18 mouse cellular contexts compared by ENCODE assay signal in the genomic region with DNA sequence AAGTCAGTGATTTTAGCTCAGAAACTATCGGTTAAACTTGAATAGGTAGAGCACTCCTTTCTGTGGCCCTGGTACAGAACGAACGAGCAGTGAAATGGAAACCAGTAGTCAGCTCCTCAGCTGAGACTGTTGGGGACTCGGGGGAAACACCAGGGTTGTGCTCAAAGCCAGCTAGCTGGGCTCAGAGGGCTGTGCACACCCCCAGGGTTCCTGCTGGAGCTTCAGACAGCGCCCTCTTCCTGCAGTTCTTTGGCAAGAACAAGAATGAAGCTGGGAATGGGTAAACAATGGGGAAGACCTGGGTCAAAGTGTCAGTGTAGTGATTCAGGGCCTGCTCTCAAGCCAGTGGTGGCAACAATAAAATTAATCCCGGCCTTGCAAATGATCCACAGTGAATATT.
A peak's percentile ranks its signal among the peaks of the same experiment; 100 is the strongest.
DNase-seq lines count a peak whose midpoint lies in the region; ATAC-seq and TF ChIP-seq lines count a peak whose summit lies in the region.
"Had no signal": no experiment of that assay in that cellular context is flagged by ENCODE, and none has a peak within 500 bp of the region (broad histone marks: within the 10 kb centered on the region; RNA-seq: fewer than 3 reads in every experiment).

No protein-coding gene starts in this region.

- no peaks in the 10 kb centered on the region for H3K4me1 ChIP-seq in heart, postnatal 0 days (ENCODE audit: control insufficient read depth, insufficient read depth)
- H3K4me1 ChIP-seq in liver, adult 2 months (ENCODE audit: control insufficient read depth, insufficient read depth, low read length): no peaks in the 10 kb centered on the region
- no peaks in the 10 kb centered on the region for H3K4me1 ChIP-seq in liver, embryonic 12.5 days
- H3K4me1 ChIP-seq in E14TG2a.4 (replicated peaks; ENCODE audit: low read depth, low read length): peaks cover 35% of the 10 kb centered on the region

- H3K9me3 ChIP-seq in heart, postnatal 0 days (replicated peaks; ENCODE audit: control insufficient read depth, low read length): no peaks in the 10 kb centered on the region
- no peaks in the 10 kb centered on the region for H3K9me3 ChIP-seq in liver, embryonic 12.5 days (replicated peaks)
- H3K9me3 ChIP-seq in E14TG2a.4 (ENCODE audit: low read length): no peaks in the 10 kb centered on the region
- H3K9me3 ChIP-seq: embryonic facial prominence, embryonic 10.5 days; hindbrain, embryonic 15.5 days; kidney, embryonic 15.5 days had no signal

- no peak overlapping the region for H3K27ac ChIP-seq in heart, postnatal 0 days (ENCODE audit: low read depth)
- no peak overlapping the region for H3K27ac ChIP-seq in liver, adult 2 months (replicated peaks; ENCODE audit: insufficient read depth, low read depth, low read length)
- H3K27ac ChIP-seq in liver, embryonic 12.5 days: no peak overlapping the region
- H3K27ac ChIP-seq: embryonic facial prominence, embryonic 10.5 days; hindbrain, embryonic 15.5 days; kidney, embryonic 15.5 days had no signal

- H3K27me3 ChIP-seq in heart, postnatal 0 days (ENCODE audit: control insufficient read depth, insufficient read depth, low read length): no peaks in the 10 kb centered on the region
- no peaks in the 10 kb centered on the region for H3K27me3 ChIP-seq in liver, adult 2 months (ENCODE audit: control insufficient read depth, insufficient read depth, low read length)
- no peaks in the 10 kb centered on the region for H3K27me3 ChIP-seq in liver, embryonic 12.5 days (replicated peaks)
- no peaks in the 10 kb centered on the region for H3K27me3 ChIP-seq in E14TG2a.4 (ENCODE audit: insufficient read depth, low read length)
- H3K27me3 ChIP-seq: hindbrain, embryonic 15.5 days; kidney, embryonic 15.5 days had no signal

- H3K36me3 ChIP-seq in heart, postnatal 0 days (replicated peaks; ENCODE audit: control insufficient read depth, insufficient read depth, low read length): no peaks in the 10 kb centered on the region
- H3K36me3 ChIP-seq in liver, adult 2 months (ENCODE audit: control insufficient read depth, insufficient read depth, low read length): no peaks in the 10 kb centered on the region
- H3K36me3 ChIP-seq in liver, embryonic 12.5 days: no peaks in the 10 kb centered on the region
- no peaks in the 10 kb centered on the region for H3K36me3 ChIP-seq in E14TG2a.4 (ENCODE audit: insufficient read depth, low read length)
- H3K36me3 ChIP-seq: embryonic facial prominence, embryonic 10.5 days; hindbrain, embryonic 15.5 days; kidney, embryonic 15.5 days had no signal

- H3K4me2 ChIP-seq in heart, postnatal 0 days (ENCODE audit: low read depth, low read length): no peak overlapping the region
- no peak overlapping the region for H3K4me2 ChIP-seq in liver, embryonic 12.5 days
- H3K4me2 ChIP-seq: heart, embryonic 11.5 days; hindbrain, embryonic 15.5 days; kidney, embryonic 15.5 days had no signal

- ATAC-seq in heart, postnatal 0 days (ENCODE audit: insufficient read depth, low read depth): no peak
- no peak for ATAC-seq in liver, embryonic 12.5 days
- 0 out of 4 replicates have a peak, but pooled peaks have one; percentile 12 to 17 for ATAC-seq in hematopoietic stem cell, adult 5-6 weeks (replicated peaks in 1 of 2; ENCODE audit: insufficient read depth in 1 of 2, low FRiP score in 2 of 2, low TSS enrichment in 1 of 2, low read depth in 1 of 2, poor library complexity in 2 of 2, severe bottlenecking in 2 of 2)
- ATAC-seq: forebrain, postnatal 0 days had no signal

- no peak for TF ChIP-seq POLR2A in liver, adult 2 months (IDR thresholded peaks at IDR 0.05; ENCODE audit: extremely low read depth, insufficient read depth, low read length)

- WGBS in heart, postnatal 0 days: 70% methylated on average over 6 of the region's 6 CpGs
- WGBS in liver, adult 2 months: 60% methylated on average over 6 of the region's 6 CpGs
- 46% methylated on average over 6 of the region's 6 CpGs for WGBS in liver, embryonic 12.5 days (ENCODE audit: insufficient replicate concordance)

- no peak overlapping the region for H3K4me3 ChIP-seq in heart, postnatal 0 days (ENCODE audit: low read depth, low read length)
- no peak overlapping the region for H3K4me3 ChIP-seq in liver, adult 2 months (ENCODE audit: insufficient read depth, low read depth, low read length)
- no peak overlapping the region for H3K4me3 ChIP-seq in liver, embryonic 12.5 days
- H3K4me3 ChIP-seq in E14TG2a.4 (replicated peaks; ENCODE audit: low read length): no peak overlapping the region
- H3K4me3 ChIP-seq: embryonic facial prominence, embryonic 10.5 days; hindbrain, embryonic 15.5 days; kidney, embryonic 15.5 days had no signal

- H3K9ac ChIP-seq in heart, postnatal 0 days (replicated peaks; ENCODE audit: low read depth, low read length): no peak overlapping the region
- no peak overlapping the region for H3K9ac ChIP-seq in liver, adult 2 months (ENCODE audit: low read depth, low read length)
- H3K9ac ChIP-seq in liver, embryonic 12.5 days: no peak overlapping the region
- H3K9ac ChIP-seq: forebrain, postnatal 0 days; hindbrain, embryonic 15.5 days; kidney, embryonic 15.5 days had no signal

- TF ChIP-seq CTCF in heart, postnatal 0 days (IDR thresholded peaks at IDR 0.05; ENCODE audit: low read depth): 0 out of 2 replicates have a peak, but pooled peaks have one; percentile 24
- TF ChIP-seq CTCF in liver, adult 2 months (IDR thresholded peaks at IDR 0.05; ENCODE audit: low read depth, low read length): no peak
- peak; percentile 25; the same call in 1 of the 2 replicates for TF ChIP-seq CTCF in E14TG2a.4 (conservative IDR thresholded peaks at IDR 0.05; ENCODE audit: low read length)

- H3K79me2 ChIP-seq in liver, adult 2 months (ENCODE audit: control insufficient read depth, insufficient read depth, low read length): no peaks in the 10 kb centered on the region

- DNase-seq in heart, postnatal 0 days (ENCODE audit: low spot score): no peak
- no peak for DNase-seq in heart, adult 18-20 months
- peak; percentile 30 for DNase-seq in liver, adult 2 months (ENCODE audit: extremely low read depth, low read depth, low spot score)
- no peak for DNase-seq in ovary, adult 18-20 months (ENCODE audit: low spot score)
- no peak for DNase-seq in cerebellum, postnatal 14 days
- DNase-seq: B cell, adult 2 months; cerebellum, adult 18-20 months; forebrain, postnatal 0 days; gastrocnemius, postnatal 14 days; lung, adult 18-20 months; right cerebral cortex, adult 18-20 months had no signal

- no peak for TF ChIP-seq EP300 in heart, postnatal 0 days (IDR thresholded peaks at IDR 0.05; ENCODE audit: low read depth)

Comparison
In these comparisons a context has a peak if more than half of its experiments do, and no peak if none do; other contexts are left out.
1. ATAC-seq: peak in hematopoietic stem cell, adult 5-6 weeks (2 of 2); none in heart, postnatal 0 days (single experiment) and liver, embryonic 12.5 days (single experiment).